Mouse (Mus musculus) cerebellum, postnatal 25 days (tissue): ENCODE data around the gene Slu7.
A peak's percentile ranks its signal among the peaks of the same experiment; 100 is the strongest.

Experiments used
- DNase-seq, 2 experiments: peaks; one replicate each; pipeline ENCODE4 v3.0.0; 2021; ENCODE audit warnings: mixed read lengths in 2 of 2

The Slu7 gene

DNA sequence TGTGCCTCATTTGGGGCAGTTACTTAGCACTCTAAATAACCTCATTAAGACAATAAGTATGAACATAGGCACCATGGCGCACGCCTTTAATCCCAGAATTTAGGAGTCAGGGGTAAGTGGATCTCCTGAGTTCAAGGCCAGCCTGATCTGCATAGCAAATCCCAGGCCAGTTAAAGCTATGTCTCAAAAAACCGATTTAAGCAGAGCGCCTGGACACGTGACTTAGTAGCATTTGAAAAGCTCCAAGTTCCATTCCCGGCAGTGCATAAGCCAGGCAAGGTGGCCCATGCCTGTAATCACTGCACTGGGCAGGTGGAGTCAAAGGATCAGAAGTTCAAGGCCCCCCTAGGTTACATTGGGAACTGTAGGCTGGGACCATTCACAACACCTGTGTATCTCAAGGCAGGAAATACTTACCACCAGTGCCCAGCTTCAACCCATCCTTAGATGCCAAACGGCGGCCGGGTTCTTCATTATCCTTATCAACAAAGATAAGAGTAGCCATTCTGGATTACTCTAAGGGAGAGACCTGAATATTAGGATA is 8.3 kb upstream of the Slu7 start:
- DNase-seq = no peak

DNA sequence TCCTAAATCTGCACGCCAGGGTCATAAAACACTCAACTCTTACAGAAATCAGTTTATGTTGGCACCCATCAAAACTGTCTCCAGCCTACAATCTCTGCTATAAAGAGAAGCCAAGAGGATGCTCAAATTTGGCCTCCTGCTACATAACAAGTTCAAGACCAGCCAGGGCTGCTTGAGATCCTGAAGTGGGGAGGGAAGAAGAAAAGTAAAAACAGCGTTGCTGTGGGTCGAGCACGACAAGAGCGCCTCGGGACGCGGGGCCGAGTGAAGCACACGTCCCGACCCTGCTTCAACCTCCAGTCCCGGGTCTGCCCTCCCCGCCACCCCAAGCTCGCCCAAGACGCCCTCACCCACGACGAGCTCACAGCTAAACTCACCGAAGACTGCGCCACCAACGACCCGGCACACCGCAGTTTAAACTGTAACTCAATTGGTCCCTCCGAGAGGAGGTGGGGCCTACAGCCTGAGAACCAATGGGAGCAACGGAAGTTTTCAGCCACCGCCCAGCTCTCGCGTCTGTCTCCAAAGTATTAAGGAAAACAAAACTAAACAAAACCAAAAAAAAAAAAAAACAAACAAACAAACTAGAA is 7.6 kb upstream of the Slu7 start, which contains the start of gene Pttg1:
Gene Pttg1 (minus strand): TSS at position 428 of the 590 bp plus-strand sequence.
- peak; percentile 67 to 77 for DNase-seq

DNA sequence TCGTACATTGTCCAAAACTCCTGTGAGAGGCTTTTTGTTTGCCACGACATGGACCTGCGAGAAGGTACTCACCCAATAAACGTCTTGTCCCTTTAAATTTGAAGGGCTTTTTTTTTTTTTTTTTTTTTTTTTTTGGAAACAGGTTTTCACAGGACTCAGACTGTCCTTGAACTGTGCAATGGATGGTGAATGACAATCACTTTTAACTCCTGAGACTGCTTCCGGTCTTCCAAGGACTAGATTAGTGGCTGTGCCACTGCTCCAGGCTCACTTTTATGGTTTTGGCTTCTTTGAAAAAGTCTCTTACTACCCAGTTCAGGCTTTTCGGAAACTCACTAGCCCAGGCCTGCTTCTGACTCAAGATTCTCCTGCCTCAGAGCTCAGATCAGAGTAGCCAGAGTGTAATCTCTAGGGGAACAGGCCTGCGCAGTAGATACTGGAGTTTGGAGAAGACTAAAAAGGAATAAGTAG is 7.1 kb upstream of the Slu7 start:
- peak in 1 of 2 experiments; percentile 19 for DNase-seq

DNA sequence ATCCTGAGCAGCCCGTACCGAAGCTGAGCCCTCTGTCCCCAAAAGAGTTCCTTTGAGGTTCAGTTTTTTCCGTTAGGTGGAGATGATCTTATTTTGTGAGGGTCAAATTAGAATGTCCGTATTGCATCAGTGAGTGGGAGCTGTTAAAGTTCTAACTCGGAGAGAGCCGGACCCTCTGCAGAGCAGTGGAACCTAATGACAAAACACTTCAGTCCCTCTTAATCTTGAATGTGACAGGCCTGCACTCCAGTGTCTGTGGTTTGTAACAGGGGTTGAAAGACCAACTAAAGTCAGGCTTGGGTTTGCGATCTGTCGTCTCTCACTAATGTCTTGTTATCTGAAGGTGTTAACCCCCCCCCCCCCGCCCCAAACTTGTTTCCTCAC is 472 bp downstream of the Slu7 start:
- no peak for DNase-seq

DNA sequence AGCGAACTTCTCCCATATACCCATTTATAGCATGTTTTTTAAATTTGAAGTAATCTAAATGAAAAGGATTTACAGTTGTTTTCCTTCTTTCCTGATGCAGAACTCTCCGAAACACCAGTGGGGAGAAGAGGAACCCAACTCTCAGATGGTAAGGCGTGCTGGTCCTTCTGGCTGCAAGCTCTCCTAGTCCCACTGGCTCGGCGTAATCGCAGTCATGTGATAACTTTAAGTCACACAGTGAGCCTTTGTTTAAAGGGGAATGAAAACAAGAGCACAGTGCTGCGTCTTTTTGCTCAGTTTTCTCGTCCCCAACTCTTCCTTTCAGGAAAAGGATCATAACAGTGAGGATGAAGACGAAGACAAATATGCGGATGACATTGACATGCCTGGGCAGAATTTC is 7.6 kb downstream of the Slu7 start:
- no peak for DNase-seq

DNA sequence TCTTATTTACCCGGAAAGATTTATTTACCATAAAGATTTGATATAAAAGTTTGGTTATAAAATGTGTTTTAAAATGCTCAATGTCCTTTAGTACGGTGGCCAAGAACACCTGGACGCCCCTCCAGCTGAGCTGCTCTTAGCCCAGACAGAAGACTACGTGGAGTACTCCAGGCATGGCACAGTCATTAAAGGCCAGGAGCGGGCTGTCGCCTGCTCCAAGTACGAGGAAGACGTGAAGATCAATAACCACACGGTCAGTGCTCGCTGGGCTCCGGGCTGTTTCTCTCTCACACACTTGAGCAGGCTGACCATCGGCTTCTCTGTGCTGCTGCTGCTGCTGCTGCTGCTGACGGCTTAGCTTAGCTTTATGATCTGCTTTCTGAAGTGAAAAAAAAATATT is 9.6 kb downstream of the Slu7 start:
- no peak for DNase-seq

DNA sequence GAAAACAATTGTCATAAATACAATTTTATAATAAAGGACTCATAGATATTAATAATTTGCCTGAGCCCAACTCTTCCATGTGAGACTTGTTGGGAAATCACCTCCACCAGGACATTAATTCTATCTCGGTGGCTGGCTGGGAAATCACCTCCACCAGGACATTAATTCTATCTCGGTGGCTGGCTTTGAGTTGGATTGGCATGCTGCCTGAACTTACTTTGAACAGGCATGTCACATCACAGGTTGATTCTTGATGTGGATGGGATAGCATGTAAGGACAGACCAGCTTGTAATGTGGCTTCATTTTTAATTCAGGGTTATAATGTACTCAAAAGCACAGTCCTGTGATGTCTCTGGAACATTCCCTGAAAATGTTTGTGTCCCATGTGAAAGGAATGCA is 16.4 kb downstream of the Slu7 start:
- no peak for DNase-seq

DNA sequence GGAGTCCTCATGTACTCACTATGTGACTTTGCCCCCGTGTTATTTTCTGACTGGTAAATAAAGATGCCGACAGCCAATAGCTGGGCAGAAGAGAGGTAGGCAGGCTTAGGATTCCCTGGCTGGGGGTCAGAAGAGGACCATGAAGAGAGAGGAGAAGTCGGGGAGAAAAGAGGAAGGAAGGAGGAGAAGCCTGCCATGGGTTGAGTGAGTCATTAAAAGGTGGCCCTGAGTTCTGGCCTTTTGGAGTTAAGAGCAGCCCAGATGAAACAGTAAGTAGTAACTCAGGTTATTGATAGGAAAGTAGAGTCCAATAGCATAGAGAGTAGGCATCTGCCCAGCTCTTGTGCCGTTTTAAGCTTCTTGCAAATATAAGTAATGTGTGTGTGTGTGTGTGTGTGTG is 17.8 kb downstream of the Slu7 start:
- no peak for DNase-seq

DNA sequence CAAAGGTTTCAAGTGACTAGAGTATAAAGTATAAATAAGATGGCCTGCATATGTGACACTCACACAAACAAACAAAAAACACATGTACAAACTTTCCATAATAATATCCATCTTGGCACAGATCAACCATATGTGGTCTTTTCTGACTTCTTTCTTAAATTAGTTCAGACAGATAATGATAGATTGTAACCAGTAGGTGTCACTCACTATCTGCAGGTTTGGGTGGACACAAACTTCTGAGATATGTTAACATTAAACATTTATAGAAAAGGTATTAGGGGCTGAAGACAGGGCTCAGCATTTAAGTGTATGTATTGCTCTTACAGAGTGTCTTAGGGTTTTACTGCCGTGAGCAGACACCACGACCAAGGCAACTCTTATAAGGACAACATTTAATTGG is 18.7 kb downstream of the Slu7 start:
- no peak for DNase-seq

DNA sequence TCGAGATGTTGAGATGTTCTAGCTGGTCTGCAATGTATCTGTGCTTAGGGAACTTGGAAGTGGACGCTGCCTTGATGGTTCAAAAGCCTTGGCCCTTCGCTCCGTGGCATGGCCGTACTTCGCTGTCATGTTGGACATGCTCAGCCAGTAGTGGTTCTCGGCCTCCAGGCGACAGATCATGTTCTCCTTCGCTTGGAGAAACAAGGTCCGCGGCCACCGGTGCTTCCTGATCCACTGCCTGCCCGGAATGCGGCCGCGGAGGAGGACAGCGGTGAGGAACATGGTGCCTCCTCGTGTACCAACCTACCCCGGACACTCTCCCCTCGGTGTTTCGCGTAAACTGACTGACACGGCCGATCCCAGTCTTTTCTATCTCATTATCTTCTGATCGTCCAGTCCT is 29.7 kb downstream of the Slu7 start:
- no peak for DNase-seq

DNA sequence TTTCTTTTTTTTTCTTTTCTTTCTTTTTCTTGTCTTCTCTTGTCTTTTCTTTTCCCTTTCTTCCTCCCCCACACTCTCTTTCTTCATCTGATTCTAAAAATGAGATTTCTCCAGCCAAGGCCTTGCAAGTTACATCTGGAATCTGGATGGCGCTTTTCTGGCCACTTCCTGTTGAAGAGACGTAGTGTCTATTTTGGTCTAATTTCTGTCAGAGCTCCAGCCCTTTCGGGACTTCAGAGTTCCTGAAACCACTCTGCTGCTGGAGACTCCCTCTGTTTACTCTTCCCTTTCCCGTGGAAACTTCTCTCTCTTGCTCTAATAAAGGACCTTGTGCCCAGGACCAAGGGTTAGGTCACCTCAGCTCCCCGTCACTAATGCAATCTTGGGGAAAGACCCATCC is 36.6 kb downstream of the Slu7 start:
- no peak for DNase-seq

DNA sequence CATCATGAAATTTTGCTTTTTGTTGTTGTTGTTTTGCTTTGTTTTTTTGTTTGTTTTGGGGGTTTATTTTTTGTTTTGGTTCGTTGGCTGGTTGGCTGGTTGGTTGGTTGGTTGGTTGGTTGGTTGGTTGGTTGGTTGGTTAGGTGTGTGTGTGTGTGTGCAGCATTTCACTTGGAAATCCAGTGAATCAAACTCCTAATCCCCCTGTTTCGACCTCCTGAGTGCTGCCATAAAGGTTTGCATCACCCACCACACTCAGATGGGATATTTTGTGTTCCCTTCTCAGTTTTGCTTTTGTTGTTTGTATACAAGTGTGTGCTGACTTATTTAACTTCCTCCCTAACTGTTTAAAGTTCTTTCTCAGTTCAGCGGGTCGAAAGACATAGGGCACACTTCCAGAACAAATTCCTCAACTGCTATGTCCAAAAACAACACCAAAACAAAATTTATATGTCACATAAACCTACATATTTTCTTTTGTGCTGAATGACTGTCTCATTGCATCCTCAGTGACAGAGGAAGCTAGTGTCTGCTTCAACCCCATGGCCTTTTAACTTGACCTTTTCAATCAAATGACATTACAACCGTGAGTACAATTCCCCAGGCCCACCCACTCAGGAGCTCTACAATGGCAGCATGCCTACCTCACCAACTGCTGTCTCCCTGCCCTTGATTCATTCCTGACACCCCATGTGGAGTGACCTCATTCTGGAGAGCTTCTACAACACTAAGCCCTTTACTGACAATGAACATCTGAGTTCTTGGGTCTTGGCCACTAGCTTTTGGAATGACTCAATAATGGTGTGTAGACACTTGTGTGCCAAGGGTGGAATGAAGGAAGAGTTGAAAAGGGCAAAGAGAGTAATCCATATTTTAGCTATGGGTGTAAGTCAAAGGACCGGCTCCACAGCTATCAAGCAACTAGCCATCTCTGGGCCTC is 37.6 kb downstream of the Slu7 start:
- no peak for DNase-seq

DNA sequence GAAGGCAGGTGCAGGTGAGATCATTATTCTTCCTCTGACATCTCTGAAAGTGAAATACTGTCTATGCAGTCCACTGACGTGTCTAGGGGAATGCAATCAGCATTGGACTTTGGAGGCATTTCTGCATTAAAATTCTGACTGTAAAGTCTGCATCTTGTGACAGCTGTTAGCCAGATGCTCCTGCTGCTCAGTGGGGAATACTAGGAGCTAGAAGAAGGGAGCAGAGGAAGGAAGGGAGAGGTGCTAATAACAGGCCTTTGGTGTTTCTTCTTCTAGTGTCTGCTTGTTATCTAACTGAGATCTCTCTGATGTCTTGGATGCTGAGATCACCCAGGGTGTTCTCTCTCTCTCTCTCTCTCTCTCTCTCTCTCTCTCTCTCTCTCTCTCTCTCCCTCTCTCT is 39.6 kb downstream of the Slu7 start:
- no peak for DNase-seq

DNA sequence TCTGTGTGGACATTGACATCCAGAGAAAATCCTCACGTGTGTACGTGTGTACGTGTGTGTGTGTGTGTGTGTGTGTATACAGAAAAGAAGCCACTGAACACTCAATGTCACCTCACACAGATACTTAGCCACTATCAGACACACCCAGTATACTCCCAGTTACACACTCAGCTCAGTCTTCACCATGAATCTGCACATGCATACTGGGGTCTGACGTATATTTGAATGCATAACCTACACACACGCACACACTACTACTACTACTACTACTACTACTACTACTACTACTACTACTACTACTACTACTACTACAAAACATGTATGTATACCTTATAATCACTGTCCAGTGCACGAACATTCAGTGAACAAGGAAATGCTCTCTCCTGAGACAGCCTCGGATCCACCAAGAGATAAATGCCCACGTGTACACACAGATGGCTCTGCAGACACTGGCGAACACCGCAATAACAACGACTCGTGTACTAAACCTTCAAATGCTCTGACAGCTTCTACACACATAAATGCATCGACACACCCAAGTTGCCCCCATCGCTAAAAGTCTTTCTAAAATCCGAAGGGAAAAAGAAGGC is 40.2 kb downstream of the Slu7 start:
- DNase-seq = no peak

DNA sequence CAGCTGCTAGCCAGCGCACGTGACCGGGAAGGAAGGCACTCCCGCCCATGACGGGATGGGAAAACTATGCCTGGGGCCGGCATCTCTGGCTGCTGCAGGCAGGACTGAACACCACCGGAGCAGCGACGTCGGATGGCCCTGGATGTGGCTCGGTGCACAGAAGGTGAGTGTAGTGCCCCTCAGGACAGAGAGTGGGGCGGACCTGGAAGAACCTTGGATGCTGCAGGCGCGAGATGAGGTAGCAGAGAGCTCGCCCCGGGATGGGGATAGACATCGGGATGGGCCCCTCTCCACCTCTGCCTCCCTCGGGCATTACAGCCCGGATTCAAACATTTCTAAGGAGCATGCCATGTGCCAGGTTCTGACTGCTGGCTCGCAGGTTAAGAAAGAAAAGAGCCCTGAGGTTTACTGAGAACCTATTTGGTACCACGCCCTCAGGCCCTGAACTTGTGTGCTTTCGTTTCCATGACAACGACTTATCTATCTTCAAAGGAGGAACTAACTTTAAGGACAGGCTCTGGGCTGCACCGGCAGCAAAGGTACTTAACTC is 40.8 kb downstream of the Slu7 start, which contains the start of gene C1qtnf2:
Gene C1qtnf2 (plus strand): TSS at position 52 of the 550 bp plus-strand sequence.
- DNase-seq = peak in 1 of 2 experiments; percentile 22

DNA sequence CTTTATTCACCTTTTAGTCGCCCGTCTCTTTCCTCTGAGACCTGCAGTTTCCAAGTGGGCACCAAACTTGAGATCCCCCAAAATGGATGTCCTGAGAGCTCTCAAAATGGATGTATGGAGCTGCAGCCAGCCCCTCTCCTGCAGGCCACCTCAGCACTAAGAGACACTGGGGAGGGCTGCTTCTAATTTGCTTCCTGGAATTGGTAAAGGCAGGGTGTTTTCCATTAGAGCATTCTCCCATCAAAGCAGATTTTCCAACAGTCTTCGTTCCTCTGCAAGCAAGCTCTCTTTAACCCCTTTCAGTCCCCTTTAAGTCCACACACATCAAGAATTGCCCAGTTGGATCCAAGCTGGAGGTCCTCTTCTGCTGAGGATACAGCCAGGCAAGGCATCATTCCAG is 45.8 kb downstream of the Slu7 start:
- no peak for DNase-seq

DNA sequence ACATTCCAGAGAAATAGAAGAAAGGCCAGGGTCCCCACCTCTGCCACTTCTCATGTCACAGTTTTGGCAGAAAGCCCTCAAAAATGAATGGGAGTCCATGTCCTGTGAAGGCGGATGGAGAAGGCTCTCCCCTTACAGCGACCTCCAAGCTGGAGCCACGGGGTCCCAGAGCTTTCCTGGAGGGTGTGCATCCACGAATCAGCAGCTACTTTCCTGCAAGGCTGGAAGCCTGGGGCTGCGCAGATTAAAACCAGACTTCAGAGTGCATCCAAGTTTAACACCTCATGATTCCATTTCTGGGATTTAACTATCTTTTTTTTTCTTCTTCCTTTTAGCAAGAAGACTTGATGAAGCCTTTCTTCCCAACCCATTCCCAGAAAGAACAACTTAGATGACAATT is 47.0 kb downstream of the Slu7 start:
- no peak for DNase-seq

DNA sequence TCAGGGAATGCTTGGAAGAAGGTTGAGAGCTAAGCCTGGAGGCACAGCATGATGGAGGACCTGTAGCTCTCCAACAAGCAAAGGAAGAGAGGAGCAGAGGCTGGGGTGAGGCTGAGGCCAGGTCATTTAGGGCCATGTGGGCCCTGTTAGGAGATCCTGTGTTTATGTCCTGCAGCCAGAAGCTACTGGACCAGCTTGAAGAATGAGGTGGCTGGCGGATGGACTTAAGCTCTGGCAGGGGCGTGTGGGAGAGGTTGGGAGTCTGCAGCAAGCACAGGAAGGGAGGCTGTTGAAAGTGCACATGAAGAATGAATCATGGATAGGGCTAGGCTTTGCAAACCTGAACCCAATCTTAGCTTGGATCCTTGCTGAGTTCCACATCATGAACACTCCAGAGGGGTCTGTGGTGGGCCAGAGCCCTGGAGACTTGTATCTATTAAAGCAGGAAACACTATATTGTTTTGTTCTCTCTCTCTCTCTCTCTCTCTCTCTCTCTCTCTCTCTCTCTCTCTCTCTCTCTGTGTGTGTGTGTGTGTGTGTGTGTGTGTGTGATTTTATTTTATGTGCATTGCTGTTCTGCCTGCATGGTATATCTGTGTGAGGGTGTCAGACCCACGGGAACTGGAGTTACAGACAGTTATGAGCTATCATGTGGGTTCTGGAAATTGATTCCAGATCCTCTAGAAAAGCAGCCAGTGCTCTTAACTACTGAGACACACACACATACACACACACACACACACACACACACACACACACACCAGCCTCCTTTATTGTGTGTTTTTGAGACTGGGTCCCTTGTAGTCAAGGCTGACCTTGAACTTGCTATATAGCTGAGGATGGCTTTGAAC is 48.4 kb downstream of the Slu7 start:
- no peak for DNase-seq

DNA sequence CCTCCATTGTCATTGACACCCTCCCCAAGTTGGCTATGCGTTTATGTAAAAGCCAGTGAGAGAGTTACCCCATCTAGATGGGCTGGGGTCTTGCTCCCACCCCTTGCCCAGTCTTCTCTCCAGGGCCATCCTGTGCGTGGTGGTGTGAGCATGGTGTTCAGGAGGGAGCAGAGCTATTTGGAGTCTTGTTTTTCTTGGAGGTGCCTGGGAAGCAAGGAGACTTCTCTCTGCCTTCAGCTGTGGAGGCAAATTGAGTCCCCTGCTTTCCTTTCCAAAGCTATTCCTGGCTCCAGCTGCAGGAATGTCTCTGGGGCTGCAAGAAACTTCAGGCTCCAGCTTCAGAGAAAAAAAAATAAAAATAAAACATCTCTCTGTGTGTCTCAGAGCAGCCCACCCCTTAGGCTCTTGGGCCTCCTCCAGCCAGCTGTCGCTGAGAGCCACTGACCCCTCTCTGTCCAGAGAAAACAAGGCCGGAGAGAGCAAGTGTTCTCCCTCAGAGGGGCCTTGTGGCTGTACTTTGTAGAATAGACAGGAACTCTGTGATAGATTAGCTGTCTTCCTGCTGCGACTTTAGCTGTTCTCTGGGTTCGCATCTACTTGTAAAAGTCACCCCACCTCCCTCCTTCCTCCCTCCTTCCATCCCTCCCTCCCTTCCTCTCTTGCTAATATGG is 49.7 kb downstream of the Slu7 start:
- DNase-seq = no peak

DNA sequence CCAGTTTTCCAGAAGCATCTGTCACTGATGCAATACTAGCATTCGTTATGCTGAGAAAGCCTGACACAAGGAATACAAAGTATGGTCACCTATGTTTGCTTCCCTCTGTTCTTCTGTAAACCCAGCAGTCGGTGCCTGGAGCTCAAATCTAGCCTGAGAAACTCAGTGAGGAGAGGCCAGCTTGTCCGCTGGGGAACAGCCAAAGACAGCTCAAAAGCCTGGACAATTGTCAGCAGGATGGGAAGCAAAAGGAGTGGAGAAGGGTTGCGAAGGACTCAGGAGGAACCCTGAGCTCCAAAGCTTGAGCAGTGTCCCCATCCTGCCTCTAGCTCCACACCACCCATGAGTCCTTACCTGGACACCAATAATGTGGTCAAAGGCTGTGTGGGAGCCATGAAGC is 50.5 kb downstream of the Slu7 start:
- DNase-seq = no peak

DNA sequence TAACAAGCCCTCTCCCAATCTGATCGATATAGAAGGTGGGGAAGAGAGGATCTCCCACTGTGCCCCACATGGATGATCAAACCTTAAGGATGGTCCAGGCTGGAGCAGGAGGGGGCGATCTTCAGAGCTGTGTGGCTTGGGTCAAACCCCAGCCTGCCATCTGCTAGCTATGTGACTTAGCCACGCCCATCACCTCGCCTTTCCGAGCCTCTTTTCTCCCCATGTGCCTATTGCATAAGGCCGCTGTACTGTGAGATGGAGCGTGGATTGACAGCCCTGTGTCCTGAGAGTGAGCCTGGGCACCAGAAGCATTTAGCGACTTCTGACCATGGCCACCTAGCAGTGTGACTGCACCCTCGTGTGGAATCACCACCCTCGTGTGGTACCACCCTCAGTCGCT is 51.1 kb downstream of the Slu7 start:
- no peak for DNase-seq

DNA sequence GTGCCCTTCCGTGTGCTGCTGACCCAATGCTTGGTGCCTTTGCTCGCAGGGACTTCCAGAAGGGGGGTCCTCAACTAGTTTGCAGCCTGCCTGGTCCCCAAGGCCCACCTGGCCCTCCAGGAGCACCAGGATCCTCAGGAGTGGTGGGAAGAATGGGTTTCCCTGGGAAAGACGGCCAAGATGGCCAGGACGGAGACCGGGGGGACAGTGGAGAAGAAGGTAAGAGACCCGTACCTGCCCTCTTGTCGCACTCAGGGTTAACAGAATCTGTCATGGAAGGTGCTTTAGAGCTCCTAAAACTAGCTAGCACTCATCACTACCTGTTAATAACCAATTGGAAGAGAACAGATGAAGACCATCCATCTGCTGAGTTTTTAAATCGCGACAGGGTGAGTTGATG is 52.3 kb downstream of the Slu7 start:
- no peak for DNase-seq
